Mouse (Mus musculus): Measurements from ENCODE around the gene Mcts2. TPM values are rescaled to one million over a fixed set of nuclear protein-coding genes. Genes with fewer than 3 reads are reported as not detected.

Gene Mcts2
- total and polyA plus RNA-seq, 3 experiments = 2.7 to 3.0 TPM; not detected in 1

DNA sequence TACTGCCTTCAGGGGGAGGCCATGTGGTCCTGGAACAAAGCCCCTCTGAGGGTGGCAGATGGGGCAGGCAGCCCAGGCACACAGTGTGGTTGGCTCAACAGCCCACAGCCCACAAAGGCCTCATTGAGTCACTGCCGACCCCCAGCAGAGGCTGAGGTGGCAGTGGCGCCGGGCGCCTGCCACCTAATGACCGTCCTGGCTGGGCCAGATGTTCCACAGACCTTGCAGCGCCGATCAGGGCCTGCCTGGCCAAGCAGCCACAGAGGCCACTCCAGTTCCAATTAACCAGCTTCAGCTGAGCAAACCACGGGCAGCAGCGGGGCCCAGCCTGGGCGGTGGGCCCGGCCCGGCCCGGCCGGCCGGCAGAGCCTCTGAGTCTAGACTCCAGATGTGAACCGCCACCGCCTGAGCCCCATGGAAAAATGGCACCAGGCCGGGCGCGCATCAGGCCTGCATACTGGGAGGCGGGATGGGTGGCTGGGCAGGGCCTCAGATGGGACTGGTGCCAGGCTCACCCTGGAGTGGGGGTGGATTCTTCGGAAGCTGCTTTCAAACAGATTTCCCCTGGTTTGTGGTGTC, 19.2 kb downstream of the Mcts2 start:
- Histone ChIP-seq H3K27ac (ENCODE audit: control insufficient read depth, low read depth, low read length) (no peak overlapping the region), H3K27me3 (ENCODE audit: control insufficient read depth in 1 of 2, insufficient read depth in 2 of 2, low read length in 2 of 2) (no peaks in the 10 kb centered on the region), H3K36me3 (ENCODE audit: control insufficient read depth in 1 of 2, insufficient read depth in 2 of 2, low read length in 2 of 2) (peaks cover 0 to 4% of the 10 kb centered on the region in 2 experiments; a peak in 1 of 4 replicates), H3K4me1 (ENCODE audit: control insufficient read depth in 1 of 2, insufficient read depth in 2 of 2, low read length in 2 of 2) (no peaks in the 10 kb centered on the region), H3K9me3 (replicated peaks; ENCODE audit: insufficient read depth, low read length) (no peaks in the 10 kb centered on the region), H3K79me2 (ENCODE audit: control insufficient read depth, insufficient read depth, low read length, poor library complexity) (no peaks in the 10 kb centered on the region), H3K4me3 (ENCODE audit: control insufficient read depth in 1 of 2, insufficient read depth in 1 of 2, low read depth in 2 of 2, low read length in 2 of 2) (no peak overlapping the region), H3K9ac (ENCODE audit: control insufficient read depth, low read depth, low read length, poor library complexity, severe bottlenecking) (no peak overlapping the region)
- TF ChIP-seq JUND (IDR thresholded peaks at IDR 0.05; ENCODE audit: low read depth, low read length) (no peak), MYB (IDR thresholded peaks at IDR 0.05; ENCODE audit: low read depth, low read length) (no peak), SIN3A (IDR thresholded peaks at IDR 0.05; ENCODE audit: low read length) (no peak), KAT2A (conservative IDR thresholded peaks at IDR 0.05; ENCODE audit: low read depth, low read length) (no peak), TCF12 (IDR thresholded peaks at IDR 0.05; ENCODE audit: low read depth, low read length) (no peak), POLR2AphosphoS2 (IDR thresholded peaks at IDR 0.05; ENCODE audit: low read length) (no peak; the same call in 1 of the 2 replicates), NELFE (IDR thresholded peaks at IDR 0.05; ENCODE audit: low read depth, low read length) (no peak), RCOR1 (IDR thresholded peaks at IDR 0.05; ENCODE audit: low read depth, low read length) (no peak), ZNF384 (IDR thresholded peaks at IDR 0.05; ENCODE audit: low read depth, low read length) (no peak), EP300 (IDR thresholded peaks at IDR 0.05; ENCODE audit: low read depth in 1 of 2, low read length in 2 of 2) (no peak), MXI1 (IDR thresholded peaks at IDR 0.05; ENCODE audit: low read depth, low read length) (no peak), CTCF (IDR thresholded peaks at IDR 0.05 in 2 of 3, conservative IDR thresholded peaks at IDR 0.05 in 1 of 3; ENCODE audit: control insufficient read depth in 1 of 3, insufficient read depth in 1 of 3, low read depth in 2 of 3, low read length in 3 of 3, poor library complexity in 1 of 3, severe bottlenecking in 1 of 3) (no peak), ETS1 (IDR thresholded peaks at IDR 0.05; ENCODE audit: low read depth, low read length) (no peak), HCFC1 (IDR thresholded peaks at IDR 0.05; ENCODE audit: low read depth, low read length) (no peak), POLR2AphosphoS5 (IDR thresholded peaks at IDR 0.05; ENCODE audit: borderline replicate concordance, low read depth, low read length) (no peak)
- no peak for DNase-seq (ENCODE audit: low read depth, low spot score)

DNA sequence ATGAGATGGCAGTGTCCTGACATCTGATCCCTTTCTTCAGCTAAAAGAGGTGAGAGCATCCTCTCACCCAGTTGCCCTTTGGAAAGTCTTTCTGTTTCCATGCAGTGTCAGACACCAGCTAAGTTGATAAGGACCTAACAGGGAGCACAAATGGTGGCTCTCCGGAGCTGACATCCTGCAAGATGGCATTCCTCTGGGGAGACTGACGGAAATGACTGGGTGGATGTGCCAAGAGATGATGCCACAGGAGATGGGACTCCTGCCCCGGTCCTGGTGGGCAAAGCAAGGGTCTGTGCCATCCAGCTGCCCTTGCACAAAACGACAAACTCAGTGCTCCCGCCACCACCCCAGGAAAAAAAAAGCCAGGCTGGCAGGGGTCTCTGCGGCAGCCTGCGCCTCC, 20.4 kb downstream of the Mcts2 start:
- H3K27me3 ChIP-seq (ENCODE audit: control insufficient read depth in 1 of 2, insufficient read depth in 2 of 2, low read length in 2 of 2) = no peaks in the 10 kb centered on the region
- no peaks in the 10 kb centered on the region for H3K4me1 ChIP-seq (ENCODE audit: control insufficient read depth in 1 of 2, insufficient read depth in 2 of 2, low read length in 2 of 2)
- H3K9ac ChIP-seq (ENCODE audit: control insufficient read depth, low read depth, low read length, poor library complexity, severe bottlenecking) = no peak overlapping the region
- H3K9me3 ChIP-seq (replicated peaks; ENCODE audit: insufficient read depth, low read length) = no peaks in the 10 kb centered on the region
- no peak for DNase-seq (ENCODE audit: low read depth, low spot score)
- H3K27ac ChIP-seq (ENCODE audit: control insufficient read depth, low read depth, low read length) = no peak overlapping the region
- no peak for TF ChIP-seq TAL1 (IDR thresholded peaks at IDR 0.05; ENCODE audit: low read length)
- no peaks in the 10 kb centered on the region; a peak in 1 of 4 replicates for H3K36me3 ChIP-seq (ENCODE audit: control insufficient read depth in 1 of 2, insufficient read depth in 2 of 2, low read length in 2 of 2)
- H3K4me3 ChIP-seq (ENCODE audit: control insufficient read depth in 1 of 2, insufficient read depth in 1 of 2, low read depth in 2 of 2, low read length in 2 of 2) = no peak overlapping the region
- H3K79me2 ChIP-seq (ENCODE audit: control insufficient read depth, insufficient read depth, low read length, poor library complexity) = no peaks in the 10 kb centered on the region
